Mouse (Mus musculus) midbrain, embryonic 10.5 days (tissue): ENCODE data around the gene Prkar1a. TPM values are rescaled to one million over a fixed set of nuclear protein-coding genes. Genes with fewer than 3 reads are reported as not detected.

Source experiments
- DNase-seq: peaks from one replicate; pipeline ENCODE4 v3.0.0-alpha.2; 2017; ENCODE audit warnings: low spot score
- H3K27ac ChIP-seq: fragments of 300-500 bp; sonication (generic); replicated peaks from 2 replicates; pipeline ENCODE4 v1.5.1; 2016; ENCODE audit warnings: mild to moderate bottlenecking
- H3K27me3 ChIP-seq: fragments of 300-500 bp; sonication (generic); 2 replicates; pipeline ENCODE4 v1.6.1; 2016; ENCODE audit warnings: low read depth, mild to moderate bottlenecking; ENCODE audit not compliant: poor library complexity, severe bottlenecking
- H3K36me3 ChIP-seq: fragments of 300-500 bp; sonication (generic); 2 replicates; pipeline ENCODE4 v1.6.1; 2016; ENCODE audit warnings: mild to moderate bottlenecking, moderate library complexity
- H3K4me1 ChIP-seq: fragments of 300-500 bp; sonication (generic); 2 replicates; pipeline ENCODE4 v1.6.1; 2016
- H3K4me3 ChIP-seq: fragments of 300-500 bp; sonication (generic); 2 replicates; pipeline ENCODE4 v1.5.1; 2016; ENCODE audit warnings: mild to moderate bottlenecking, moderate library complexity
- H3K9me3 ChIP-seq: fragments of 300-500 bp; sonication (generic); replicated peaks from 2 replicates; pipeline ENCODE4 v1.6.1; 2016; ENCODE audit warnings: mild to moderate bottlenecking
- WGBS: fragments of 180-500 bp; shearing (Covaris S2); methylation state at CpG from one replicate; pipeline ENCODE4 v1.1.7; 2016; 5-methylcytosine and 5-hydroxymethylcytosine counted together
- polyA plus RNA-seq: library from polyadenylated mRNA; unstranded; fragments of >200 nt; fragmentation: Nextera tagmentation; extraction: Ambion mirVana; gene quantifications from 2 replicates; pipeline ENCODE4 v1.2.1, GENCODE M21; 2016

The Prkar1a gene
- polyA plus RNA-seq, 1 experiment from 2014 or later: 309 TPM

- no peaks in the 10 kb centered on the region for H3K27me3 ChIP-seq
- DNase-seq: no peak
- 91% methylated on average over 22 of the region's 22 CpGs for WGBS
Observed at GRCm38 (mm10) chr11:109704311-109705205, 55.4 kb downstream of the Prkar1a start.

GRCm38 (mm10) chr11:109705336-109706054, 56.3 kb downstream of the Prkar1a start:
- no peaks in the 10 kb centered on the region for H3K9me3 ChIP-seq
- no peak for DNase-seq
- WGBS: 92% methylated on average over 9 of the region's 9 CpGs
- H3K36me3 ChIP-seq: no peaks in the 10 kb centered on the region
- no peak overlapping the region for H3K4me3 ChIP-seq
- H3K4me1 ChIP-seq: peaks cover 6% of the 10 kb centered on the region
- no peaks in the 10 kb centered on the region for H3K27me3 ChIP-seq
- H3K27ac ChIP-seq: no peak overlapping the region

More at GRCm38 (mm10) chr11:109704311-109705205, 55.4 kb downstream of the Prkar1a start:
- Histone ChIP-seq H3K4me1 (peaks cover 6% of the 10 kb centered on the region), H3K27ac (no peak overlapping the region), H3K9me3 (no peaks in the 10 kb centered on the region), H3K36me3 (no peaks in the 10 kb centered on the region), H3K4me3 (no peak overlapping the region)

- 82% methylated on average over 9 of the region's 9 CpGs for WGBS
- no peak for DNase-seq
- H3K9me3 ChIP-seq: no peaks in the 10 kb centered on the region
- peaks cover 6% of the 10 kb centered on the region for H3K4me1 ChIP-seq
- H3K27ac ChIP-seq: no peak overlapping the region
- H3K4me3 ChIP-seq: no peak overlapping the region
- no peaks in the 10 kb centered on the region for H3K27me3 ChIP-seq
- no peaks in the 10 kb centered on the region for H3K36me3 ChIP-seq
Observed at GRCm38 (mm10) chr11:109706055-109706412, 56.8 kb downstream of the Prkar1a start.

GRCm38 (mm10) chr11:109706586-109706985, 57.4 kb downstream of the Prkar1a start:
- no peak overlapping the region for H3K4me3 ChIP-seq
- no peaks in the 10 kb centered on the region for H3K27me3 ChIP-seq
- H3K36me3 ChIP-seq: no peaks in the 10 kb centered on the region
- H3K9me3 ChIP-seq: no peaks in the 10 kb centered on the region
- peaks cover 6% of the 10 kb centered on the region for H3K4me1 ChIP-seq
- DNase-seq: no peak
- no peak overlapping the region for H3K27ac ChIP-seq
- WGBS: 87% methylated on average over 4 of the region's 4 CpGs

- WGBS: 72% methylated on average over 3 of the region's 3 CpGs
- Histone ChIP-seq H3K4me3 (no peak overlapping the region), H3K27ac (no peak overlapping the region), H3K9me3 (no peaks in the 10 kb centered on the region), H3K36me3 (no peaks in the 10 kb centered on the region), H3K4me1 (peaks cover 1% of the 10 kb centered on the region), H3K27me3 (no peaks in the 10 kb centered on the region)
- DNase-seq: no peak
Observed at GRCm38 (mm10) chr11:109707442-109707841, 58.2 kb downstream of the Prkar1a start.

GRCm38 (mm10) chr11:109708786-109709185, 59.6 kb downstream of the Prkar1a start:
- DNase-seq: no peak
- H3K27ac ChIP-seq: no peak overlapping the region

GRCm38 (mm10) chr11:109709501-109709900, 60.3 kb downstream of the Prkar1a start:
- Histone ChIP-seq H3K4me3 (no peak overlapping the region), H3K4me1 (no peaks in the 10 kb centered on the region), H3K27me3 (no peaks in the 10 kb centered on the region), H3K27ac (no peak overlapping the region), H3K9me3 (no peaks in the 10 kb centered on the region), H3K36me3 (no peaks in the 10 kb centered on the region)
- no peak for DNase-seq
- WGBS: 84% methylated on average over 5 of the region's 5 CpGs

More at GRCm38 (mm10) chr11:109708786-109709185, 59.6 kb downstream of the Prkar1a start:
- Histone ChIP-seq H3K9me3 (no peaks in the 10 kb centered on the region), H3K36me3 (no peaks in the 10 kb centered on the region), H3K27me3 (no peaks in the 10 kb centered on the region), H3K4me3 (no peak overlapping the region), H3K4me1 (no peaks in the 10 kb centered on the region)
- WGBS: 91% methylated on average over 4 of the region's 4 CpGs

GRCm38 (mm10) chr11:109714341-109715247, 65.4 kb downstream of the Prkar1a start:
- WGBS: 88% methylated on average over 17 of the region's 17 CpGs
- H3K9me3 ChIP-seq: no peaks in the 10 kb centered on the region

GRCm38 (mm10) chr11:109715311-109715781, 66.1 kb downstream of the Prkar1a start:
- H3K9me3 ChIP-seq: no peaks in the 10 kb centered on the region
- no peak for DNase-seq
- H3K27ac ChIP-seq: no peak overlapping the region
- H3K4me3 ChIP-seq: no peak overlapping the region
- WGBS: 82% methylated on average over 12 of the region's 12 CpGs
- peaks cover 26% of the 10 kb centered on the region for H3K27me3 ChIP-seq
- H3K4me1 ChIP-seq: peaks cover 12% of the 10 kb centered on the region
- H3K36me3 ChIP-seq: no peaks in the 10 kb centered on the region

More at GRCm38 (mm10) chr11:109714341-109715247, 65.4 kb downstream of the Prkar1a start:
- Histone ChIP-seq H3K4me3 (no peak overlapping the region), H3K4me1 (peaks cover 12% of the 10 kb centered on the region), H3K27ac (no peak overlapping the region), H3K27me3 (peaks cover 19% of the 10 kb centered on the region), H3K36me3 (no peaks in the 10 kb centered on the region)
- no peak for DNase-seq

- H3K9me3 ChIP-seq: no peaks in the 10 kb centered on the region
- DNase-seq: no peak
- peaks cover 24% of the 10 kb centered on the region for H3K4me1 ChIP-seq
- H3K27ac ChIP-seq: no peak overlapping the region
- no peak overlapping the region for H3K4me3 ChIP-seq
- H3K27me3 ChIP-seq: peaks cover 43% of the 10 kb centered on the region
- H3K36me3 ChIP-seq: no peaks in the 10 kb centered on the region
- 85% methylated on average over 7 of the region's 7 CpGs for WGBS
Observed at GRCm38 (mm10) chr11:109716981-109717380, 67.8 kb downstream of the Prkar1a start.

GRCm38 (mm10) chr11:109717448-109717847, 68.2 kb downstream of the Prkar1a start:
- Histone ChIP-seq H3K4me1 (peaks cover 29% of the 10 kb centered on the region), H3K36me3 (no peaks in the 10 kb centered on the region)
- WGBS: 92% methylated on average over 5 of the region's 5 CpGs

More at GRCm38 (mm10) chr11:109717448-109717847, 68.2 kb downstream of the Prkar1a start:
- H3K4me3 ChIP-seq: no peak overlapping the region
- H3K9me3 ChIP-seq: no peaks in the 10 kb centered on the region
- DNase-seq: no peak
- peaks cover 47% of the 10 kb centered on the region for H3K27me3 ChIP-seq
- no peak overlapping the region for H3K27ac ChIP-seq
